1 mouse cellular context compared by ENCODE assay signal in the genomic region with DNA sequence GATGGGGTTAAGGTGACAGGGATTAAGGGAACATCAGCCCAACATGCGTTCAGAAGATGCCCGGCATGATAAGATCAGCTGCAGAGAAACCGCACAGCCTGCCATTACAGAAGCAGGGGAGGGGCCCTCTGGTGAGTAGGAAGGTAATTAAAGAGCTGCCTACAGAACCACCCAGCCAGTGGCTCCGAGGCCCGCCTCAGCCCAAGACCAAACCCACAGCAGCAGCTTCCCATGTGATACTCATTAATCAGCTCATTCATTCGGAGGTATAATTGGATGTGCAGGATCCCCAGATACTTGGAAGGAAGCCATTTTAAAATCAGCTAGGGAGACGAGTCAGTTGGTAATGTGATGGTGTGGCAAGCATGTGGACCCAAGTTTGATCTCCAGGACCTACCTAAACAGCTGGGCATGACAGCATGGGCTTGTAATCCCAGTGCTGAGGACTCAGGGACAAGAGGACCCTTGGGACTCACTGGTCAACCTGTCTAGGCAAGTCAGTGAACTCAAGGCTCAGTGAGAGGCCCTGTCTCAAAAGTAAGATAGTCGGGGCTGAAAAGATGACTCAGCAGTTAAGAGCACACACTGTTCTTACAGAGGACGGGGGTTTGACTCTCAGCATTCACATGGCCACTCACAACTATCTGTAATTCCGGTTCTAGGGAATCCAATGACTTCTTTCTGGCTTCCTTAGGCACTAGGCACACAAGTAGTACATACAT.
TF ChIP-seq lines count a peak whose summit lies in the region.

No protein-coding gene starts in this region.

TF ChIP-seq in ES-E14, 5 proteins besides CTCF, POLR2A, EP300 and RAD21:
- TF ChIP-seq ZC3H11A (IDR thresholded peaks at IDR 0.05; ENCODE audit: borderline replicate concordance, low read depth, low read length): no peak
- peak; percentile 69 for TF ChIP-seq MAFK (IDR thresholded peaks at IDR 0.05; ENCODE audit: insufficient read depth, low read depth, low read length)
- TF ChIP-seq ZNF384 (IDR thresholded peaks at IDR 0.05; ENCODE audit: low read depth, low read length): no peak
- no peak for TF ChIP-seq HCFC1 (IDR thresholded peaks at IDR 0.05; ENCODE audit: borderline replicate concordance, insufficient read depth, low read length)
